Mouse (Mus musculus) cerebellum, adult 2 months (tissue): ENCODE data around the gene Pwwp2b. TPM values are rescaled to one million over a fixed set of nuclear protein-coding genes. Genes with fewer than 3 reads are reported as not detected.

Experiments used
- DNase-seq, 2 experiments: peaks; one replicate each; pipeline ENCODE4 v3.0.0; 2021
- H3K27ac ChIP-seq: fragments of 200-500 bp; 2 replicates; pipeline ENCODE4 v1.5.1; 2012; ENCODE audit warnings: low read length, control low read depth, inconsistent platforms; ENCODE audit not compliant: insufficient read depth
- H3K27me3 ChIP-seq: fragments of 200-500 bp; 2 replicates; pipeline ENCODE4 v1.6.1; 2012; ENCODE audit warnings: inconsistent platforms, mild to moderate bottlenecking, low read length, moderate library complexity; ENCODE audit not compliant: control insufficient read depth, insufficient read depth
- H3K4me1 ChIP-seq: fragments of 200-500 bp; 2 replicates; pipeline ENCODE4 v1.6.1; 2011; ENCODE audit warnings: low read length; ENCODE audit not compliant: control insufficient read depth, insufficient read depth
- H3K4me3 ChIP-seq: fragments of 200-500 bp; replicated peaks from 2 replicates; pipeline ENCODE3; 2011; ENCODE audit warnings: mild to moderate bottlenecking, low read depth, low read length, control low read depth; ENCODE audit not compliant: insufficient read depth
- CTCF ChIP-seq: fragments of 200-500 bp; IDR thresholded peaks from 2 replicates; pipeline ENCODE4 v1.5.1; 2011; ENCODE audit warnings: low read depth, mild to moderate bottlenecking, control low read depth, low read length, moderate library complexity, borderline replicate concordance; ENCODE audit not compliant: insufficient read depth
- POLR2A ChIP-seq: fragments of 200-500 bp; IDR thresholded peaks from 2 replicates; pipeline ENCODE4 v1.6.1; 2011; ENCODE audit warnings: low read length, control low read depth, borderline replicate concordance; ENCODE audit not compliant: insufficient read depth
- WGBS: fragments of 180-500 bp; shearing (Covaris S2); methylation state at CpG from one replicate; pipeline ENCODE4 v1.1.7; 2018; 5-methylcytosine and 5-hydroxymethylcytosine counted together
- polyA plus RNA-seq: library from polyadenylated mRNA; depleted of rRNA; stranded (reverse); fragments of >200 nt; gene quantifications from 2 replicates; pipeline ENCODE4 v1.2.3, GENCODE M21; 2012

The Pwwp2b gene
- polyA plus RNA-seq, 1 experiment, result 9.9 TPM

- no peak for DNase-seq
- 87% methylated on average over 1 of the region's 1 CpGs for WGBS
- Histone ChIP-seq H3K27me3 (no peaks in the 10 kb centered on the region), H3K4me1 (peaks cover 45% of the 10 kb centered on the region), H3K4me3 (no peak overlapping the region), H3K27ac (no peak overlapping the region)
- TF ChIP-seq POLR2A, result no peak
- TF ChIP-seq CTCF, result no peak
Observed at GRCm38 (mm10) chr7:139270738-139271137, 22.5 kb downstream of the Pwwp2b start.

- Histone ChIP-seq H3K27me3 (no peaks in the 10 kb centered on the region), H3K4me1 (peaks cover 37% of the 10 kb centered on the region), H3K27ac (no peak overlapping the region), H3K4me3 (no peak overlapping the region)
- WGBS, result 77% methylated on average over 5 of the region's 5 CpGs
- DNase-seq, result no peak
- TF ChIP-seq POLR2A (no peak), CTCF (no peak)
Observed at GRCm38 (mm10) chr7:139271871-139272270, 23.6 kb downstream of the Pwwp2b start.

GRCm38 (mm10) chr7:139272639-139273396 lies 24.5 kb downstream of the Pwwp2b start:
- H3K4me3 ChIP-seq, result no peak overlapping the region
- 41% methylated on average over 1 of the region's 1 CpGs for WGBS
- no peak overlapping the region for H3K27ac ChIP-seq
- TF ChIP-seq CTCF (no peak), POLR2A (no peak)
- peaks cover 29% of the 10 kb centered on the region for H3K4me1 ChIP-seq
- H3K27me3 ChIP-seq, result no peaks in the 10 kb centered on the region
- peak in 1 of 2 experiments; percentile 18 for DNase-seq

GRCm38 (mm10) chr7:139273397-139273719 lies 25.1 kb downstream of the Pwwp2b start:
- Histone ChIP-seq H3K27me3 (no peaks in the 10 kb centered on the region), H3K4me1 (peaks cover 29% of the 10 kb centered on the region), H3K27ac (no peak overlapping the region), H3K4me3 (no peak overlapping the region)
- WGBS, result 9% methylated on average over 2 of the region's 2 CpGs
- no peak for TF ChIP-seq POLR2A
- TF ChIP-seq CTCF, result no peak
- DNase-seq, result peak in 1 of 2 experiments; percentile 23

- peaks cover 29% of the 10 kb centered on the region for H3K4me1 ChIP-seq
- no peak overlapping the region for H3K27ac ChIP-seq
- no peak for DNase-seq
- no peak overlapping the region for H3K4me3 ChIP-seq
- H3K27me3 ChIP-seq, result no peaks in the 10 kb centered on the region
- TF ChIP-seq POLR2A (no peak), CTCF (no peak)
- WGBS, result 25% methylated on average over 10 of the region's 10 CpGs
Observed at GRCm38 (mm10) chr7:139275586-139275985, 27.3 kb downstream of the Pwwp2b start.

GRCm38 (mm10) chr7:139276150-139276549 lies 27.9 kb downstream of the Pwwp2b start:
- 90% methylated on average over 10 of the region's 10 CpGs for WGBS
- Histone ChIP-seq H3K4me1 (peaks cover 31% of the 10 kb centered on the region), H3K4me3 (no peak overlapping the region), H3K27ac (no peak overlapping the region), H3K27me3 (no peaks in the 10 kb centered on the region)
- TF ChIP-seq POLR2A, result no peak
- TF ChIP-seq CTCF, result no peak
- DNase-seq, result no peak

- no peak for DNase-seq
- TF ChIP-seq CTCF (no peak), POLR2A (no peak)
- H3K27me3 ChIP-seq, result no peaks in the 10 kb centered on the region
Observed at GRCm38 (mm10) chr7:139277536-139277935, 29.3 kb downstream of the Pwwp2b start.

GRCm38 (mm10) chr7:139279571-139279970 lies 31.3 kb downstream of the Pwwp2b start:
- TF ChIP-seq POLR2A (no peak), CTCF (no peak)
- 69% methylated on average over 5 of the region's 5 CpGs for WGBS
- H3K27ac ChIP-seq, result no peak overlapping the region
- no peak overlapping the region for H3K4me3 ChIP-seq
- DNase-seq, result no peak
- no peaks in the 10 kb centered on the region for H3K27me3 ChIP-seq
- H3K4me1 ChIP-seq, result peaks cover 12% of the 10 kb centered on the region

More at GRCm38 (mm10) chr7:139277536-139277935, 29.3 kb downstream of the Pwwp2b start:
- Histone ChIP-seq H3K4me3 (no peak overlapping the region), H3K27ac (no peak overlapping the region), H3K4me1 (peaks cover 25% of the 10 kb centered on the region)
- 91% methylated on average over 7 of the region's 7 CpGs for WGBS
